Mouse (Mus musculus) heart, postnatal 0 days (tissue): ENCODE results near the gene A2ml1.

Source experiments
- CTCF ChIP-seq: IDR thresholded peaks from 2 replicates; pipeline ENCODE4 v1.5.1; 2016; ENCODE audit warnings: antibody characterized with exemption, control low read depth, low read depth
- EP300 ChIP-seq: IDR thresholded peaks from 2 replicates; pipeline ENCODE4 v1.6.1; 2016; ENCODE audit warnings: antibody characterized with exemption, low read depth

DNA sequence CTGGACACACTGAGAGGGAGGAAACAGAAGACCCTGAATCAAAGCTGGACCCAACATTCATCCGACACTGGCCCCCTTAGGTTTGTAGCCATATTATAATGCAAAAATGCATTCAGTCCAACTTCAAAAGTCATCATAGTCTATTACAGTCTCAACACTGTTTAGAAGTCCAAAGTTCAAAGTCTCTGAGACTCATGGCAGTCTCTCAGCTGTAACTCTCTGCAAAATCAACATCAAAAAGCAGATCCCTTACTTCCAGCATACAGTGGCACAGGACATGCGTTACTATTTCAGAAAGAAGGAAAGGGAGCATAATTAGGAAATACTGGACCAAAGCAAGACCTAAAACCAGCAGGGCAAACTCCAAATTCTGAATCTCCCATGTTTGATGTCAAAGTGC lies 46.2 kb downstream of the A2ml1 start:
- no peak for TF ChIP-seq CTCF
- TF ChIP-seq EP300 = no peak
